Mouse (Mus musculus) forebrain, embryonic 16.5 days (tissue): Measurements from ENCODE around the gene 4930415O20Rik. TPM values are rescaled to one million over a fixed set of nuclear protein-coding genes. Genes with fewer than 3 reads are reported as not detected.
A peak's percentile ranks its signal among the peaks of the same experiment; 100 is the strongest.

Experiments used
- ATAC-seq: fragments of 200-750 bp; cut with Nextera tagmentation; 2 replicates; pipeline ENCODE4 v1.8.0; 2017; ENCODE audit warnings: mild to moderate bottlenecking, moderate library complexity
- H3K27ac ChIP-seq: fragments of 300-500 bp; sonication (generic); 2 replicates; pipeline ENCODE4 v1.5.1; 2014; ENCODE audit warnings: low read length, control low read depth
- H3K27me3 ChIP-seq: fragments of 300-500 bp; sonication (generic); replicated peaks from 2 replicates; pipeline ENCODE4 v1.6.1; 2014; ENCODE audit warnings: low read length; ENCODE audit not compliant: control insufficient read depth, insufficient read depth
- H3K36me3 ChIP-seq: fragments of 300-500 bp; sonication (generic); 2 replicates; pipeline ENCODE4 v1.6.1; 2014; ENCODE audit not compliant: control insufficient read depth, insufficient read depth
- H3K4me1 ChIP-seq: fragments of 300-500 bp; sonication (generic); replicated peaks from 2 replicates; pipeline ENCODE4 v1.6.1; 2014; ENCODE audit warnings: low read length; ENCODE audit not compliant: control insufficient read depth, insufficient read depth
- H3K4me2 ChIP-seq: fragments of 300-500 bp; sonication (generic); 2 replicates; pipeline ENCODE4 v1.6.1; 2014; ENCODE audit warnings: mild to moderate bottlenecking, low read length, control low read depth
- H3K4me3 ChIP-seq: fragments of 300-500 bp; sonication (generic); replicated peaks from 2 replicates; pipeline ENCODE4 v1.5.1; 2014; ENCODE audit warnings: mild to moderate bottlenecking, low read length, control low read depth
- H3K9ac ChIP-seq: fragments of 300-500 bp; sonication (generic); replicated peaks from 2 replicates; pipeline ENCODE4 v1.6.1; 2014; ENCODE audit warnings: low read depth, low read length, control low read depth
- H3K9me3 ChIP-seq: fragments of 300-500 bp; sonication (generic); 2 replicates; pipeline ENCODE4 v1.6.1; 2016; ENCODE audit warnings: low read length; ENCODE audit not compliant: control insufficient read depth
- WGBS: fragments of 180-500 bp; shearing (Covaris S2); extraction: QIAGEN DNeasy Blood & Tissue Kit; methylation state at CpG from one replicate; pipeline ENCODE4 v1.1.7; 2014; 5-methylcytosine and 5-hydroxymethylcytosine counted together
- polyA plus RNA-seq: library from polyadenylated mRNA; unstranded; fragments of >200 nt; fragmentation: Nextera tagmentation; extraction: Ambion mirVana; gene quantifications from 2 replicates; pipeline ENCODE4 v1.2.1, GENCODE M21; 2015

4930415O20Rik gene
- 0.56 TPM in 1 of 2 replicates, not detected in the other for polyA plus RNA-seq

- H3K27ac ChIP-seq, result no peak within 1 kb of the TSS
- H3K9ac ChIP-seq, result no peak within 1 kb of the TSS
- H3K4me3 ChIP-seq, result no peak within 1 kb of the TSS
- peaks cover 13% of the 10 kb centered on the region for H3K4me1 ChIP-seq
- no peaks in the 10 kb centered on the region for H3K27me3 ChIP-seq
- no peak for ATAC-seq
- no peak within 1 kb of the TSS for H3K4me2 ChIP-seq
- WGBS, result 87% methylated on average over 10 of the region's 10 CpGs
- H3K9me3 ChIP-seq, result no peaks in the 10 kb centered on the region
- no peaks in the 10 kb centered on the region for H3K36me3 ChIP-seq
Measured at GRCm38 (mm10) chr15:98570873-98571538, at the start of gene 4930415O20Rik, which contains the start of gene Ccnt1. Gene 4930415O20Rik (plus strand): TSS chr15:98571004. Gene Ccnt1 (minus strand): TSS chr15:98570923.

GRCm38 (mm10) chr15:98521245-98521644 is 49.6 kb upstream of the 4930415O20Rik start:
- peaks cover 40% of the 10 kb centered on the region for H3K36me3 ChIP-seq
- 87% methylated on average over 3 of the region's 3 CpGs for WGBS
- ATAC-seq, result no peak

GRCm38 (mm10) chr15:98526057-98526456 is 44.7 kb upstream of the 4930415O20Rik start:
- no peak for ATAC-seq
- Histone ChIP-seq H3K27me3 (no peaks in the 10 kb centered on the region), H3K9me3 (no peaks in the 10 kb centered on the region), H3K9ac (no peak overlapping the region), H3K36me3 (peaks cover 49% of the 10 kb centered on the region), H3K27ac (no peak overlapping the region), H3K4me2 (no peak overlapping the region), H3K4me1 (no peaks in the 10 kb centered on the region), H3K4me3 (no peak overlapping the region)
- 55% methylated on average over 5 of the region's 5 CpGs for WGBS

More at GRCm38 (mm10) chr15:98521245-98521644, 49.6 kb upstream of the 4930415O20Rik start:
- no peak overlapping the region for H3K27ac ChIP-seq
- no peak overlapping the region for H3K4me2 ChIP-seq
- no peak overlapping the region for H3K9ac ChIP-seq
- H3K4me1 ChIP-seq, result no peaks in the 10 kb centered on the region
- H3K9me3 ChIP-seq, result no peaks in the 10 kb centered on the region
- no peaks in the 10 kb centered on the region for H3K27me3 ChIP-seq
- no peak overlapping the region for H3K4me3 ChIP-seq

- Histone ChIP-seq H3K4me2 (no peak overlapping the region), H3K4me1 (peaks cover 1% of the 10 kb centered on the region), H3K27me3 (no peaks in the 10 kb centered on the region), H3K9ac (no peak overlapping the region), H3K36me3 (peaks cover 45% of the 10 kb centered on the region), H3K9me3 (no peaks in the 10 kb centered on the region), H3K4me3 (no peak overlapping the region), H3K27ac (no peak overlapping the region)
- 93% methylated on average over 5 of the region's 5 CpGs for WGBS
- no peak for ATAC-seq
Measured at GRCm38 (mm10) chr15:98527056-98527771, 43.6 kb upstream of the 4930415O20Rik start.

- WGBS, result 88% methylated on average over 5 of the region's 5 CpGs
- Histone ChIP-seq H3K4me2 (no peak overlapping the region), H3K9ac (no peak overlapping the region), H3K9me3 (no peaks in the 10 kb centered on the region), H3K36me3 (peaks cover 36% of the 10 kb centered on the region), H3K27me3 (no peaks in the 10 kb centered on the region), H3K27ac (no peak overlapping the region), H3K4me1 (peaks cover 9% of the 10 kb centered on the region), H3K4me3 (no peak overlapping the region)
- no peak for ATAC-seq
Measured at GRCm38 (mm10) chr15:98528066-98528563, 42.7 kb upstream of the 4930415O20Rik start.

- Histone ChIP-seq H3K27ac (no peak overlapping the region), H3K4me3 (peak overlapping the region; percentile 79), H3K9ac (peak overlapping the region; percentile 94), H3K9me3 (no peaks in the 10 kb centered on the region), H3K27me3 (no peaks in the 10 kb centered on the region), H3K4me1 (peaks cover 9% of the 10 kb centered on the region), H3K36me3 (peaks cover 21% of the 10 kb centered on the region), H3K4me2 (peak overlapping the region; percentile 68)
- ATAC-seq, result no peak
- WGBS, result 27% methylated on average over 5 of the region's 5 CpGs
Measured at GRCm38 (mm10) chr15:98532281-98532680, 38.5 kb upstream of the 4930415O20Rik start.

GRCm38 (mm10) chr15:98533035-98533531 is 37.7 kb upstream of the 4930415O20Rik start:
- H3K27ac ChIP-seq, result no peak overlapping the region

GRCm38 (mm10) chr15:98533881-98534627 is 36.8 kb upstream of the 4930415O20Rik start, which contains the start of gene Kansl2:
Gene Kansl2 (minus strand): TSS chr15:98534264.
- peak within 1 kb of the TSS; percentile 79 for H3K4me3 ChIP-seq
- no peaks in the 10 kb centered on the region for H3K9me3 ChIP-seq
- under 1% methylated on average over 69 of the region's 70 CpGs for WGBS
- peak; percentile 100 for ATAC-seq
- H3K36me3 ChIP-seq, result peaks cover 12% of the 10 kb centered on the region
- no peaks in the 10 kb centered on the region for H3K27me3 ChIP-seq
- peak within 1 kb of the TSS; percentile 68 for H3K4me2 ChIP-seq
- peaks cover 9% of the 10 kb centered on the region for H3K4me1 ChIP-seq
- peak within 1 kb of the TSS; percentile 94 for H3K9ac ChIP-seq
- H3K27ac ChIP-seq, result peak within 1 kb of the TSS; percentile 99

More at GRCm38 (mm10) chr15:98533035-98533531, 37.7 kb upstream of the 4930415O20Rik start:
- H3K9ac ChIP-seq, result peak overlapping the region; percentile 94
- peak overlapping the region; percentile 68 for H3K4me2 ChIP-seq
- WGBS, result under 1% methylated on average over 18 of the region's 18 CpGs
- peak overlapping the region; percentile 79 for H3K4me3 ChIP-seq
- H3K27me3 ChIP-seq, result no peaks in the 10 kb centered on the region
- H3K4me1 ChIP-seq, result peaks cover 9% of the 10 kb centered on the region
- peaks cover 17% of the 10 kb centered on the region for H3K36me3 ChIP-seq
- H3K9me3 ChIP-seq, result no peaks in the 10 kb centered on the region
- ATAC-seq, result no peak
